Mouse (Mus musculus) ovary, postnatal 36 days (tissue): ENCODE measurements around the gene Lrrfip2.

Experiments used
- DNase-seq: peaks from one replicate; pipeline ENCODE4 v3.0.0; 2022; ENCODE audit warnings: low spot score, mixed read lengths

Lrrfip2 gene

GRCm38 (mm10) chr9:111117126-111117642 is at the start of gene Lrrfip2:
Gene Lrrfip2, plus strand, starts transcription at chr9:111117592.
- no peak for DNase-seq

DNA sequence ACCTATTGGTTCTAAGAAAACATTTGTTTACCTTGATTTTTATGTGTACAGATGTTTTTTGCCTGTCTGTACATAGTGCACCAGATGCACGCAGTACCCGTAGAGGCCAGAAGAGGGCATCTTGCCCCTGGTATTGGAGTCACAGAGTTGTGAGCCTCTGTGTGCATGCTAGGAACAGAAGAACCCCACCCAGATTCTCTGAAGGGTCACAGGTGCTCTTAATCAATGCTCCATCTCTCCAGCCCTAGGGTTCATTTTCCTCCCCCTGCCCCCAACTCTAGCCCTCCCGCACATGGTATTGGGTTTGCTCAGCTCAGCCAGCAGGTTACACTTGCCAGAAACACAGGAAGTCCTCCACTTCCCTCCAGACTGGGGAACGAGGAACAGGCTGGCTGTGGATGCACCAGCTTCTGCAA is 46.8 kb upstream of the Lrrfip2 start:
- DNase-seq = peak; percentile 41

- peak; percentile 46 for DNase-seq
These were observed 45.2 kb upstream of the Lrrfip2 start for GRCm38 (mm10) chr9:111072175-111072574.

GRCm38 (mm10) chr9:111072971-111073370 is 44.4 kb upstream of the Lrrfip2 start:
- DNase-seq = no peak

GRCm38 (mm10) chr9:111077745-111078144 is 39.6 kb upstream of the Lrrfip2 start:
- no peak for DNase-seq

- no peak for DNase-seq
These were observed 36.6 kb upstream of the Lrrfip2 start for GRCm38 (mm10) chr9:111080801-111081200.

- DNase-seq = no peak
These were observed 35.6 kb upstream of the Lrrfip2 start for GRCm38 (mm10) chr9:111081765-111082164.

DNA sequence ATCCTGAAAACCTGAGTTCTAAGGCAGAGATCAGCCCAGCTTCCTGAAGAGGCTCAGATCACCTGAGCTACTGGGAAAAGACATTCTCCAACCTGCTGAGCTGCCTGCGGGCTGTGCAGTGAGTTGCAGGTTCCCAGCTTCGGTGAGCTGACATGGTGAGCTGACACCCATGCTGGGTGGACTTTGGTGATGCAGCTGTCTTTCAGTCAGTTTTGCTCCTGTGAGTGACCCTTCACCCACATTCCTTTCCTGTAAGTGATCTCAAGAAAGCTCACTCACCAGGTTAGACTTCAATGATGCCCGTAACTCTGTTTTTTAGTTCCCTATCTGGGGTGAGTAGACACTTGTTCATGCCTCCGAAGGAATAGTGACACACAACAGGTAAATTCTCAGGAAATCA is 32.1 kb upstream of the Lrrfip2 start:
- no peak for DNase-seq

GRCm38 (mm10) chr9:111086137-111086536 is 31.3 kb upstream of the Lrrfip2 start:
- DNase-seq = no peak

DNA sequence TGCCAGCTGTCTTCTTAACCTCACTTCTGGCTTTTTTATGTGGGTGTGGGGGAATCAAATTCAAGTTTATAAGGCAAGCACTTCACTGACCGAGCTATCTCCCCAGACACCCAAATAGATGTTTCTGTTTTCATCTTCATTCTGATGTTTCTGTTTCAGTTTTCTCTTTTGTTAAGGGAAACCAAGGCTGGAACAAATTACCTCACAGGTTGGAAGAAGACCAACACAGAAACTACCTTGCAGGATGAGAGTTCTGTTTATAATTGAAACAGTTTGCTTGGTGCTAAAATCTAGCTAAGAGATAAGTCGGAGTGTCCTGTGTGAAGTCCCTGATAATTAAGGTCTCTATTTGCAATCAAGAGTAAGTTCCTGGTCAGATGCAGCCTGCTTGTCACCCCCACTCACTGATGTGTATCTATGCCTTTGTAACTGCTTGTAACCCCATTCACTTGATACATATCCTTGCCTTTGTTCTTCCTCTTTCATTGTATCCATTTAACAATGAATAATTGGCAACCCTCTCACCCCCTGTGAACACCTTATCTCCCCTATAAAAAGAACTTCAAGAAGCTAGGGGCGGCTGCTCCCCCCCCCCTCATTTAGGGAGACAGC is 30.3 kb upstream of the Lrrfip2 start:
- DNase-seq = no peak

- no peak for DNase-seq
These were observed 29.4 kb upstream of the Lrrfip2 start for GRCm38 (mm10) chr9:111087960-111088359.

- DNase-seq = no peak
These were observed 28.5 kb upstream of the Lrrfip2 start for GRCm38 (mm10) chr9:111088886-111089285.

DNA sequence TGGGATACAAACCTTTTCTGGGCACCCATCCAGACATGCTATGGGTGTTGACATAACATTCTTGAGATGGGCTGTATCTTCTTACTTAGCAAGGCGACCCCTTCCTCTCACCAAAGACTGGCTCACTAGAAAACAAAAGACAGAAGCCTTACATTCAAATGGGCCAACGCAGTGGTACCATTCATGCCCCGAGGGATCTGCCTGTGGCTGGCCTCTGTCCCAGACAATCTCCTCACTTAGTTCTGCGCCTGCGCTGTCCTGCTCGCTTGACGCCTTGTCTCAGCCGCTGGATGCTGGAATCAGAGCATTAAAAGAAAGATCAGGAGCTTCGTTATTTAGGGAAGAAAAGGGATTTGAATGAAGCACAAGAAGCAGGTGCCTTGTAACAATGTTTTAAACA is 24.7 kb upstream of the Lrrfip2 start:
- no peak for DNase-seq

DNA sequence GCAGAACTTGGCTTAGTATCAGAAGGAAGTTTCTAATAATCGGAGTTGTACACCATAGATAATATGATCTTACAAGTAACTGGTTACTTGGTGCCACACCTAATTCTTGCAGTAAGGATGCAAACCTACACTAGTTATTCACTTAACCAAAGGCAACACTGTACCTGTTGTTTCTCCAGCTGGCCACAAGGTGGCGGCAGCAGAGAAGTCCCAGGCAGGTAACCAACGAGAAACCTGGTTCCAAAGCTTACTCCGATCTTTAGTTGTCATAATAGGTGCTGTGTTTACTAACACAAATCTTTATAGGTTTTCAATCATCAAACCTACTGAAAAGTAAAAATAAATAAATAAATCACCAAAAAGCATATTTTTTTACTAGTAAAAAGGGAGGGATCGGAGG is 24.3 kb upstream of the Lrrfip2 start:
- peak; percentile 59 for DNase-seq

DNA sequence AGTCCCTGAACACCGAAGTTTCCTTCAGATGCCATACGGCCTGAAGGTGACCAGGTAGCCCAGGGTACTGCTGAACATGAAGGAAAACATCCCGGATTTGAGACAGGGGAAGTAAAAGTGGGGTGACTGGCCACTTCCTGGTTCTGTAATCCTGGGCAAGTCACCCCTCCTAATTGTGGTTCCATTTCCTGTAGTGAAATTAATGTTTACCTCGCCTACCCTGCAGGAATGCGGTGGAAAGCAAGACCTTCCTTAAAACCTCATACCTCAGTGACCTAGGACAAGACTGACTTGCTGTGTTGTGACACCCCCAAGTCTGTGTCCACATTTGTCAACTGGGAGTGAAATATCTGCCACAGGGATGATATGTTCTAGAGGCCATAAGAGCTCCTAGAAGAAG is 22.8 kb upstream of the Lrrfip2 start:
- DNase-seq = no peak

GRCm38 (mm10) chr9:111095710-111096109 is 21.7 kb upstream of the Lrrfip2 start:
- DNase-seq = no peak

DNA sequence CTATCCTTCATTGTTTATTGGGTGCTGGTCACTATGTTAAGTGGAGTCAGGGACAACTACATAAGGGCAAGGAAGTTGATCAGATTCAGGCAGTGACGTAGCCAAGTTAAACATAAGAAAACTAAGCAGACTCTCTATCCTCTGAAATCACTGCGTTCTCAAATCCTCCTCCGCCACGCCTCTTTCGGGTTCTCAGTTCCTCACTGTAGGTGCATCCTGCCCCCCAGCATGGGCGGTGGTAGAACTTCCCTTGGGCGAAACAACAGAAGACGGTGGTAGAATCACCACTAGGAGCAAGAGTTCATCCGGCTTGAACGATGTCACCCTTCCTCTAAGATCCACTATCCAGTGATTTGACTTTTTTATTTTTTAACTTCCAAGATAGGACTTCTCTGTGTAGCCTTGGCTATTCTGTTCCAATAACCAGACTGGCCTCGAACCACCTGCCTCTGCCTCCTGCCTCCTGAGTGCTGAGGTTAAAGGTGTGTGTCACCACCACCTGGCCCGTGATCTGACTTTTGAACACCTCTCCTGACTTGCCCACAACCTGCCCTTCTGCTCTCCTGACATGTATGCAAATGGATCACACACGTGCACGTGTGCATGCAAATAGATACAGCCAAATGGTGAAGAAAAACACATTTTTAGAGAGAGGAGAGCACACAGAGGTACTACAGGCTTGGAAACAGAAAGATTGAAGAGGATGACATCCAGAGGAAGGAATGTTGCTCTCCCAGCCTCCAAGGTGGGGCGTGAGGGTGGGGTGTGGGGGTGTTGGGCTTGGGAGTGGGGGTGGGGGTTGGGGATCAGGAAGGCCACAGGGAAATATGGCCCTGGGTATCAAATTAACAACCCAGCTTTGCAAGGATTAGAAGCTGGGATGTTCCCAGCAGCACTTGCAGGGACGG is 20.7 kb upstream of the Lrrfip2 start:
- DNase-seq = no peak

GRCm38 (mm10) chr9:111097543-111097942 is 19.8 kb upstream of the Lrrfip2 start:
- DNase-seq = no peak

DNA sequence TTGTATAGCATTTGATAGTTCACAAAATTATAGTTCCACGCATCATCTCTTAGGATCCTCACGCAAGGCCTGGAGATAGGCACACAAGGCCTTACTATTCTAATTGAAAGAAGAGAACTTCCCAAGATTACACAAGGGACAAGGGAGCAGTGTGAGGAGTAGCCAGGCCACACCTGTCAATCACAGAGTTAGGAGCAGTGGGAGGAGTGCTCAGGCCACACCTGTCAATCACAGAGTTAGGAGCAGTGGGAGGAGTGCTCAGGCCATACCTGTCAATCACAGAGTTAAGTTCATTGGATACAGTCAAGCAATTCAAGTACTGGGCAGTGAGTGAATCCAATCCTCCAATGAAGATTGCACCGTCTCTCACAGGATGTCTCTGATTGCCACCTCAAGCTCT is 17.0 kb upstream of the Lrrfip2 start:
- DNase-seq = no peak

- no peak for DNase-seq
These were observed 14.1 kb upstream of the Lrrfip2 start for GRCm38 (mm10) chr9:111103293-111103692.

GRCm38 (mm10) chr9:111103893-111104292 is 13.5 kb upstream of the Lrrfip2 start:
- DNase-seq = no peak

- DNase-seq = no peak
These were observed 9.5 kb upstream of the Lrrfip2 start for GRCm38 (mm10) chr9:111107863-111108262.

GRCm38 (mm10) chr9:111117794-111118251 is 431 bp downstream of the Lrrfip2 start:
- DNase-seq = peak; percentile 88
